Mouse (Mus musculus) heart, adult 18-20 months (tissue): Measurements from ENCODE around the gene Ap3b1. TPM values are rescaled to one million over a fixed set of nuclear protein-coding genes. Genes with fewer than 3 reads are reported as not detected.
A peak's percentile ranks its signal among the peaks of the same experiment; 100 is the strongest.
"Not testable (repeated sequence)": the region's sequence is repeated elsewhere in the genome, so short reads cannot be mapped to it uniquely, and the experiment has no call there.

Experiments
- DNase-seq, 2 experiments: peaks; one replicate each; pipeline ENCODE4 v3.0.0; 2021 to 2022; ENCODE audit warnings: mixed read lengths in 1 of 2
- long read RNA-seq, 2 experiments: library from polyadenylated mRNA; stranded (forward); transcript quantifications; one replicate each; pipeline ENCODE4 v2.0.0; 2021
- total RNA-seq, 2 experiments: library from RNA; stranded (reverse); gene quantifications; 2 replicates each; pipeline ENCODE4 v1.2.3; 2021

The Ap3b1 gene
- total RNA-seq = 10 to 100 TPM; 21.1 to 31.0 TPM
- long read RNA-seq, experiment 1, partial matches to known transcripts = 0 of 4 reads
- long read RNA-seq, experiment 1, other reads (novel, unspliced or antisense) = 4 of 4 reads
- long read RNA-seq, experiment 2, full-length matches to known transcripts = 3 of 6 reads
- long read RNA-seq, experiment 2, partial matches to known transcripts = 0 of 6 reads
- long read RNA-seq, experiment 2, other reads (novel, unspliced or antisense) = 3 of 6 reads

DNA sequence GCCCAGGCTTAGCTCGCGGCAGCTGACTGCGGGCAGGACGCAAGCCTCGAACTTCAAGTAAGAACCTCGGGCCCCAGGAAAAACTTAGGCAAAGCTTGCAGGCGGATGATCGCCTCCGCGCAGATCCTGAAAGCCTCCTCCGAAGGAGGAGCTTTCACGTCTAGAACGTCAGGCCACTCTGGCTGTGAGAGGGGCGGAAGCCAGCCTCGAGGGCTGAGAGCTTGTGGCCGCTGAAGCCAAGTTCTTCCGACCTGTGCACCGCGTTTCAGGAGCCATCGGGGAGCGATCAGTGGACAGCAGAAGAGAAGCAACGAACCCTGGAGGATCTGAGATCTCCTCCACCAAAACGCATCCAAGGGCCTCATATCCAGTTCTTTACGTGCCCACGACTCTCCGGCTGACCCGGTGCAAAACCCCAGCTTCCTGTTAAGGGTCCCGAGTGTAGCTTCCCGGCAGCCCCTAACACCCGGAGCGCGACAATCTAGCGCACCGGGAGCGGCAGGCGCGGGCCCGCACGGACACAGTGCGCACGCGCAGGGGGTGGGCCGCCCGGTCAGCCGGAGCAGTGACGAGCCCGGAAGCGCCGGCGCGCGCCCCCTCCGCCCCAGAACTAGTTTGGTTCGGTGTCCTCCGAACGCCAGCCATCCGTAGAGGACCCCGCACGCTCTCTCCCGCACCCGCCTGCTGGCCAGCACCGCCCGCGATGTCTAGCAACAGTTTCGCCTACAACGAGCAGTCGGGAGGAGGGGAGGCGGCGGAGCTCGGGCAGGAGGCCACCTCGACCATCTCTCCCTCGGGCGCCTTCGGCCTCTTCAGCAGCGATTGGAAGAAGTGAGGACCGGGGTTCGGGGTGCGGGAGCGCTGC lies at the start of gene Ap3b1:
TSS of gene Ap3b1 (plus strand) at position 560 of the 865 bp plus-strand sequence.
- peak; percentile 92 to 93 for DNase-seq

- not testable (repeated sequence) for DNase-seq
Observed at GRCm38 (mm10) chr13:94312812-94313211, 45.9 kb upstream of the Ap3b1 start.

- no peak for DNase-seq
Observed at GRCm38 (mm10) chr13:94316975-94317511, 41.7 kb upstream of the Ap3b1 start.

GRCm38 (mm10) chr13:94321094-94321792 lies 37.5 kb upstream of the Ap3b1 start:
- DNase-seq = no peak

DNA sequence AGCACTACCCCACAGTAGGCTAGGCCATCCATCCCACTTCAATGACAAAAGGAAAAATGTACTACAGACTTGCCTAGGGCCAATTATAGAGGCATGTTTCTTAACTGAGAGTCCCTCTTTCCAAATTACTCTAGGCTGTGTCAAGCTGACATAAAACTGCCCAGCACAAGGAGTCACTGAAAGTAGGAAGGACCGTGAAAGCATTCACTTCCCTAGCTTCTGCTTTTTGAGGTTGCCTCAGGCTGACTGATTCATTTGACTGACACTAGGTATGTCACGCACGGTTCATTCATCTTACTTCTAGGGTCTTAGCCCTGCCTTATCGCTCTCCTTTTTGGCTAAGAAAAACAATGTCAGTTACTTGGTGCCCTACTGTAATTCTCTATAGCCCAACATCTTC lies 36.3 kb upstream of the Ap3b1 start:
- DNase-seq = no peak

- DNase-seq = peak in 1 of 2 experiments; percentile 9
Observed at GRCm38 (mm10) chr13:94328063-94328462, 30.7 kb upstream of the Ap3b1 start.

- DNase-seq = not testable (repeated sequence)
Observed at GRCm38 (mm10) chr13:94329005-94329404, 29.8 kb upstream of the Ap3b1 start.

DNA sequence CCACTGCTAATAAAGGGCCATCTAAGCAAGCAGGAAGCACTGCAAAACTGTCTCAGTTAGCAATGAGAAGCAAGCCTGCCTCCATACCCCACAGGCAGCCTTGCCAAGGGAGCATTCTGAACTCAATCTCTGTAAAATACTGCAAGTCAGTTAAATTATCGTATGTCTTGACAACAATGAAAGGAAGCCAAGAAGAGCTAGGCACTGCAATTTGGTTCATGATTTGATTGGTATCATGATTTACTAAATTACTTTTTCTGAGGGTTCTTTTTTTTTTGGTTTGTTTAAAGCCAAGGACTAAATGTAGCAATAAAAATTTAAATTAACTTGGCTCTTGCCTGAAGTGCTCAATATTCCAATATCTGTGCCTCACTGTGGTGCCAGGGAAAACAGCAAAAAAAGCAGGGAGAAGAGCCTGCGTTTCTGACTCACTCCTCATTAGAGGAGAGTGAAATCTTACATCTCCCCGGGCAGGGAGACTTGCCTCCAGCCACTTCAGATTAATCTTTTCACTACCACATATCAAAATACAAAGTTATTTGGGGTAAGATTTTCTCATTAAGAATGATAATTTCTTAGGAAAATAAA lies 28.3 kb upstream of the Ap3b1 start:
- no peak for DNase-seq

DNA sequence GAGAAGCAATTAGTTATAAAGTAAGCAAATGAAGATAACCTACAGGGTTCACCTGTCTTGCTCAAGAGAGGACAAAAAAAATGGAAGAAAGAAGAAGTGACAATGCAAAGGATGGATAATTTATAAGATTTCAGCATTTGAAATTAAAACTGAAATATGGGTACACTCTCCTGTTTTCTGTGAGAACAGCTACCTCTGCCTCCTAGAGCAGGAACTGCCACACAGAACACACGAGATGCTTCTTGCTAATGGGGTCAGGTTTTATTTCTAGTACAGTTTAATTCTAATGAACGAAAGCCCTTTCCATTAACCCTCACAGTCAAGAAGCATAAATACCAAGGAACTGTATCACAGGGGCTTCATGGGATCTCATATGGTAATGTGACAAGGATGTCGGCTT lies 20.4 kb upstream of the Ap3b1 start:
- no peak for DNase-seq

GRCm38 (mm10) chr13:94343192-94343591 lies 15.6 kb upstream of the Ap3b1 start:
- no peak for DNase-seq

GRCm38 (mm10) chr13:94344600-94344999 lies 14.2 kb upstream of the Ap3b1 start:
- not testable (repeated sequence) for DNase-seq

DNA sequence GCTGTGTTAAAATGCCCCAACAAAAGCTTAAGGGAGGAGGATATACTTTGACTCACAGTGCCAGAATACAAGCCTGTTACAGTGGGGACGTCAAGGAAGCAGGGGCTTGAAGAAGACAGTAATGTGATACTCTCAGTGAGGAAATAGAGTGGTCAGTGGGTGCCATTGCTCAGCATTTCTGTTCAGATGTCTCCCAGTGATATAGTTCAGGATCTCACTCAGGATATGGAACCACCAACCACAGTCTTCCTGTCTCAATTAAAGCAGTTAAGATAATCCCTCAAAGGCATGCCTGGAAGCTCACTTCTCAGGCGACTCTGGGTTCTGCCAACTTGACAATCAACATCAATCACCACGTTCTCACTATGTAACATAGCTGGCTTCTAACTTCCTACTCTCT lies 4.2 kb upstream of the Ap3b1 start:
- DNase-seq = no peak

DNA sequence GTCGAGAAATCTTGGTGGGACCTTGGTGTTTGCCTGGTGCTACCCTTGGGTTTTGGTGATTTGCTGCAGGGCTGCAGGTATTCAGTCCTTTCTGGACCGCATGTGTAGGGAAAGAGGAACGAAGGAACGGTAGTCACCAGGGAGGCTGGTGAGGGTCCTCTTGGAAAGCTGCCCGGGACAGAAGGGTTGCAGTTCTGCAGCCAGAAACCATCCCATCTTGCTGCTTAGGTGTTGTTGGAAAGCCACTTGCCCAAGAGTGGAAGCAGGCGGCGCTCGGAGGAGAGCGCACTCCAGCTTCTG lies 709 bp upstream of the Ap3b1 start:
- no peak for DNase-seq

- DNase-seq = no peak
Observed at GRCm38 (mm10) chr13:94359282-94359920, 641 bp downstream of the Ap3b1 start.

- DNase-seq = not testable (repeated sequence)
Observed at GRCm38 (mm10) chr13:94361013-94361580, 2.3 kb downstream of the Ap3b1 start.

DNA sequence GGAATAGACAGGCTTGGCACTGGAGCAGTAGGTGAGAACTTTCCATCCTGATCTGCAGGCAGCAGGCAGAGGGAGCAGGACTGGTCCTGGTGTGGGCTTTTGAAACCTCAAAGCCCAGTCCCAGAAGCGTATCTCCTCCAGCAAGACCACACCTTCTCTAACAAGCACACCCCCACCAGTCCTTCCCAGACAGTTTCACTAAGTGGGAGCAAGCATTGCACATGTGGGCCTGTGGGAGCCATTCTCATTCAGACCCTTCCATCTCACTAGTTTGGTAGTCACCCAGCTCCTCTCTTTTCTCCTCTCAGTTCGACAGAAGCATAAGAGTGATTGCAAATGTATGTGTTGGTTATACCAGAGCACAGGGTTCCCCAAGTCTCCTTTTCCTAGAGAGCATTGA lies 5.6 kb downstream of the Ap3b1 start:
- no peak for DNase-seq

DNA sequence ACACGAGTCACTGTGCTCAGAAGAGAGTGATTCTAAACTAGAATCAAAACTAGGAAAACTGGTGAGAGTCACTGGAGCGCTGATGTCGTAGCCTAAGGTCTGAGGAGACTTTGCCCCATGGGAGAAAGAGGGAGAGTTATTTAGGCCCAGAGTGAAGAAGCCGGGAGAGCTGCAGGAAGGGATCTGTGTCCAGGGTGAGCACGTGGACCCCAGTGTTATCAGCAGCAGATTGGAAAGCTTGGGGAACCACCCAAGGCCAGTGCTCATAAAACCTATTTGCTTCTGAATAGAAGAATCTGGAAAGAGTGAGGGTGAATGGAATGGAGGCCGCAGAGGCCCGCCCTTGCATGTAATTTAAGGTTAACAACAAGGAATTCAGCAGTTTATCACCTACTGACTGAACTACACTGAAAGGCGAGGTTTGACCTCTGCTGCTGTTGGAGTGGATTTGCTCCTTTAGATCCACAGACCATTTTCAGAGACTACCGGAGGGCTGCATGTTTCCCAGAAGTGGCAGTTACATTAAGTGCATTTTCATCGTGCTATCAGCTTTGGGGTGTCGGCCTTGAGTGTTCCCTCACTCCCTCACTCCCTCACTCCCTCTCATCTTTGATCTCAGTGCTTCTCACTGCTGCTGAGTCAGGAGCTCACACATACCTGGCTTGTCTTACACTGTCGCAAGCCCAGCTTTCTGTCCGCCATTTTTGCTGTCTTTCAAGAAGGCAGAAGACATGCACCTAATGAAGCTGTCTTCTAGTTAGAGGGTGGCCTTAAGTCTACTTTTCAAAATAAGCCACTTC lies 6.5 kb downstream of the Ap3b1 start:
- DNase-seq = no peak

DNA sequence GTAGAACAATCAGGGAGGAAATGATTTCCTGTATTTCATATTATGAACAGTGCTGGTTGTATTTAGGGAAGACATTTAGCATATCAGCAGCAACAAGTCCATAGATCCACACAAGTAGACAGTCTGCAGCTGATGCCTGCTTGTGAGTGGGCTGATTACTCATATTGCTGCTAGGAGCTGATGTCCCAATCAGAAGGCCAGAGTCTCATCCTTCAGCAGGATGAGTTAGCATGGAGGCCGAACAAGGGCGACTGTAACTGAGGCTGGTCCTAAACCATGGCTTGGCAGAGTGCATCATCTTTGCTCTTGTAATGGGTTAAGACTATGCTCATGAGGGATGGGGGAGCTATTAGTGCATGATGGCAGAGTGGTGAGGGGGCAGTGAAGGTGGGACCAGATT lies 9.1 kb downstream of the Ap3b1 start:
- no peak for DNase-seq

GRCm38 (mm10) chr13:94370521-94370920 lies 11.8 kb downstream of the Ap3b1 start:
- no peak for DNase-seq

DNA sequence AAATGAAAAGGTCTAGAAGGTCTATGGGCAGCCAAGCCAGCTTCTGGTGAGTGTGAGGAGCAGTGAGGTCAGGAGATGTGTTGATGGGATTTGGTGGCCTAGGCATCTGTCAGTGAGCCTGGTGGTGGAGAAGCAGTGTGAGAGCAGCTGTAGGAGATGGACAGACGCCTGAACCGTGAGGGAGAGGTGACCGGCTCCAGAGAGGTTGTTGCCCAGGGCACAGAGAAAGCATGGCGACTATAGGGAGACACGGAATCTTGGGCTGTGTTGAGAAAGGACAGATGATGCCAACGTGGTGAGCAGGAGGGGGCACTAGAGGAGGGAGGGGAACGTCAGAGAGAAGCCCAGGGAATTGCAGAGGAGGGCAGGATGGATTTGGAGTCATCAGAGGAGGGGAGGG lies 13.3 kb downstream of the Ap3b1 start:
- DNase-seq = no peak

DNA sequence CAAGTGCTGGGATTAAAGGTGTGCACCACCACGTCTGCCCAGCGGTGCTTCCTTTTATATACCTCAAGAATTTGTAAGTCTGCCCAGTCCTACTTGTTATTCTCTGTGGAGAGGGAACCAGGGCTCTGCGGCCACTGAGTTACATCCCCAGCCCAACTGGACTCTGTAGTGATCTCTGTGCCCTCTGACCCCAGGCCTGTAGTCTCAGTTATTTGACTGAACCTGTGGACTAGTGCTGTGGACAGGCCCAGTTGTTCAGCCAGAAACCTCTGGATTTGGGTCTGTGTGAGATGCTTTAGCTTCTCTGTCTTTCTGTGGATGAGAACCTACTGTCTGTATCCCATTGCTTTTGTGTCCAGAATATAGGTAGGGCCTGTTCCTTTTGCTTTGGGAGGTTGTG lies 15.4 kb downstream of the Ap3b1 start:
- no peak for DNase-seq
